Mouse (Mus musculus) cerebellum, adult 18-20 months (tissue): ENCODE data around the gene Mapk8ip1.

Experiments
- DNase-seq, 2 experiments: peaks; one replicate each; pipeline ENCODE4 v3.0.0; 2021

The Mapk8ip1 gene

GRCm38 (mm10) chr2:92372767-92373436 lies 28.2 kb downstream of the Mapk8ip1 start:
- peak; percentile 59 to 61 for DNase-seq

GRCm38 (mm10) chr2:92371971-92372690 lies 28.9 kb downstream of the Mapk8ip1 start:
- DNase-seq, result no peak

- DNase-seq, result peak; percentile 27 to 42
Measured at GRCm38 (mm10) chr2:92370821-92371805, 29.9 kb downstream of the Mapk8ip1 start.

- peak; percentile 33 to 36 for DNase-seq
Measured at GRCm38 (mm10) chr2:92370375-92370774, 30.7 kb downstream of the Mapk8ip1 start.

GRCm38 (mm10) chr2:92367383-92368029 lies 33.6 kb downstream of the Mapk8ip1 start:
- no peak for DNase-seq

GRCm38 (mm10) chr2:92365568-92365967 lies 35.5 kb downstream of the Mapk8ip1 start:
- no peak for DNase-seq

GRCm38 (mm10) chr2:92364086-92364485 lies 37.0 kb downstream of the Mapk8ip1 start:
- no peak for DNase-seq

- DNase-seq, result no peak
Measured at GRCm38 (mm10) chr2:92362571-92363228, 38.4 kb downstream of the Mapk8ip1 start.

- DNase-seq, result no peak
Measured at GRCm38 (mm10) chr2:92361795-92362194, 39.3 kb downstream of the Mapk8ip1 start.

- DNase-seq, result no peak
Measured at GRCm38 (mm10) chr2:92360893-92361292, 40.2 kb downstream of the Mapk8ip1 start.

- DNase-seq, result peak in 1 of 2 experiments; percentile 37
Measured at GRCm38 (mm10) chr2:92360186-92360823, 40.8 kb downstream of the Mapk8ip1 start.

GRCm38 (mm10) chr2:92359301-92359700 lies 41.8 kb downstream of the Mapk8ip1 start:
- DNase-seq, result peak in 1 of 2 experiments; percentile 39

GRCm38 (mm10) chr2:92354224-92354623 lies 46.8 kb downstream of the Mapk8ip1 start:
- no peak for DNase-seq

GRCm38 (mm10) chr2:92353402-92353801 lies 47.7 kb downstream of the Mapk8ip1 start:
- DNase-seq, result no peak

GRCm38 (mm10) chr2:92350686-92351085 lies 50.4 kb downstream of the Mapk8ip1 start:
- DNase-seq, result no peak

GRCm38 (mm10) chr2:92349589-92350425 lies 51.3 kb downstream of the Mapk8ip1 start:
- DNase-seq, result no peak

- no peak for DNase-seq
Measured at GRCm38 (mm10) chr2:92347191-92347590, 53.9 kb downstream of the Mapk8ip1 start.

GRCm38 (mm10) chr2:92342418-92342817 lies 58.6 kb downstream of the Mapk8ip1 start:
- DNase-seq, result no peak
